In genomic region chr5:112781719-112782118, GRCm38 (mm10) we compare ENCODE assay signal across 22 mouse cellular contexts.
DNase-seq lines count a peak whose midpoint lies in the region; TF ChIP-seq lines count a peak whose summit lies in the region.
"Had no signal": no experiment of that assay in that cellular context is flagged by ENCODE, and none has a peak within 500 bp of the region (broad histone marks: within the 10 kb centered on the region; RNA-seq: fewer than 3 reads in every experiment).

No protein-coding gene starts in this region.

- no peaks in the 10 kb centered on the region for H3K4me1 ChIP-seq in kidney, adult 2 months (ENCODE audit: control insufficient read depth, insufficient read depth, low read length)
- H3K4me1 ChIP-seq: embryonic facial prominence, embryonic 10.5 days; limb, embryonic 12.5 days; liver, embryonic 13.5 days had no signal

- TF ChIP-seq CTCF in layer of hippocampus, adult 2 months (conservative IDR thresholded peaks at IDR 0.05) = no peak
- TF ChIP-seq CTCF in kidney, adult 2 months (conservative IDR thresholded peaks at IDR 0.05; ENCODE audit: insufficient read depth, insufficient read length, low read depth, low read length) = no peak

- H3K36me3 ChIP-seq in kidney, adult 2 months (ENCODE audit: control insufficient read depth, insufficient read depth, low read length) = no peaks in the 10 kb centered on the region
- H3K36me3 ChIP-seq: embryonic facial prominence, embryonic 10.5 days; G1E; hindbrain, embryonic 15.5 days; limb, embryonic 12.5 days; liver, embryonic 13.5 days; lung, embryonic 15.5 days; midbrain, embryonic 13.5 days; neural tube, embryonic 15.5 days had no signal

- H3K27ac ChIP-seq in layer of hippocampus, adult 2 months = peak overlapping the region; percentile 91
- H3K27ac ChIP-seq in kidney, adult 2 months (ENCODE audit: insufficient read depth, low read depth, low read length) = no peak overlapping the region
- H3K27ac ChIP-seq: embryonic facial prominence, embryonic 10.5 days; hindbrain, embryonic 15.5 days; limb, embryonic 12.5 days; liver, embryonic 13.5 days; lung, embryonic 15.5 days; midbrain, embryonic 13.5 days; neural tube, embryonic 15.5 days had no signal

- no peak for TF ChIP-seq POLR2A in kidney, adult 2 months (IDR thresholded peaks at IDR 0.05; ENCODE audit: low read depth, low read length)

- 81% methylated on average over 7 of the region's 7 CpGs for WGBS in kidney, adult 2 months

- H3K27me3 ChIP-seq in kidney, adult 2 months (replicated peaks; ENCODE audit: control insufficient read depth, insufficient read depth, low read length) = no peaks in the 10 kb centered on the region; the same call in 1 of the 2 replicates
- H3K27me3 ChIP-seq: hindbrain, embryonic 15.5 days; limb, embryonic 12.5 days; liver, embryonic 13.5 days; lung, embryonic 15.5 days; midbrain, embryonic 13.5 days had no signal

- H3K4me3 ChIP-seq in layer of hippocampus, adult 2 months = no peak overlapping the region
- no peak overlapping the region for H3K4me3 ChIP-seq in kidney, adult 2 months (ENCODE audit: insufficient read depth, low read depth, low read length)
- H3K4me3 ChIP-seq: embryonic facial prominence, embryonic 10.5 days; hindbrain, embryonic 15.5 days; limb, embryonic 12.5 days; liver, embryonic 13.5 days; lung, embryonic 15.5 days; midbrain, embryonic 13.5 days; myocyte; neural tube, embryonic 15.5 days had no signal

- DNase-seq in cerebellum, adult 18-20 months = peak; percentile 11 to 17
- no peak for DNase-seq in cerebellum, adult 8-10 months
- peak; percentile 72 to 82 for DNase-seq in layer of hippocampus, adult 2 months (ENCODE audit: low spot score in 2 of 2)
- DNase-seq in left cerebral cortex, adult 18-20 months (ENCODE audit: low spot score in 2 of 2) = peak; percentile 69 to 78
- DNase-seq in right cerebral cortex, postnatal 14 days = peak; percentile 33
- DNase-seq in kidney, adult 2 months = no peak
- no peak for DNase-seq in kidney, postnatal 10 days
- DNase-seq in adrenal gland, adult 8-10 months = no peak
- DNase-seq: gastrocnemius, postnatal 14 days; heart, postnatal 10 days; kidney, adult 11 months; kidney, postnatal 14 days; liver, embryonic 13.5 days; thymus, postnatal 4 days had no signal

Comparison
In these comparisons a context has a peak if more than half of its experiments do, and no peak if none do; other contexts are left out.
1. DNase-seq: peak in cerebellum, adult 18-20 months (2 of 2), layer of hippocampus, adult 2 months (2 of 2), left cerebral cortex, adult 18-20 months (2 of 2) and right cerebral cortex, postnatal 14 days (single experiment); none in cerebellum, adult 8-10 months (single experiment), kidney, adult 2 months (single experiment), kidney, postnatal 10 days (single experiment) and adrenal gland, adult 8-10 months (single experiment).